Mouse (Mus musculus): ENCODE data around the gene Mthfd2l.

GRCm38 (mm10) chr5:91048397-91048796 lies 117.5 kb downstream of the Mthfd2l start:
- no peak for TF ChIP-seq EP300 (IDR thresholded peaks at IDR 0.05; ENCODE audit: low read depth)
- TF ChIP-seq CTCF (IDR thresholded peaks at IDR 0.05; ENCODE audit: low read depth) = no peak

All from liver, postnatal 0 days (tissue).